Mouse (Mus musculus): ENCODE measurements around the gene Mdh1b. TPM values are rescaled to one million over a fixed set of nuclear protein-coding genes. Genes with fewer than 3 reads are reported as not detected.

Gene Mdh1b
- polyA plus RNA-seq (2014; fragmentation: Nextera tagmentation; extraction: Ambion mirVana) = not detected in 2 replicates

- peak; percentile 82 for ATAC-seq (replicated peaks; ENCODE audit: insufficient number of reproducible peaks, low FRiP score, low TSS enrichment)
- Histone ChIP-seq H3K4me1 (ENCODE audit: control insufficient read depth, insufficient read depth, low read length) (peaks cover 4% of the 10 kb centered on the region), H3K27ac (ENCODE audit: low read depth, low read length) (no peak within 1 kb of the TSS), H3K4me2 (peak within 1 kb of the TSS; percentile 72), H3K9me3 (replicated peaks; ENCODE audit: control insufficient read depth, low read length) (no peaks in the 10 kb centered on the region), H3K9ac (ENCODE audit: low read depth, low read length) (peak within 1 kb of the TSS; percentile 80), H3K4me3 (ENCODE audit: low read depth, low read length) (peak within 1 kb of the TSS; percentile 71), H3K36me3 (ENCODE audit: control insufficient read depth, insufficient read depth, low read length) (no peaks in the 10 kb centered on the region), H3K27me3 (ENCODE audit: control insufficient read depth, insufficient read depth, low read length) (no peaks in the 10 kb centered on the region)
- under 1% methylated on average over 31 of the region's 31 CpGs for WGBS (ENCODE audit: insufficient replicate concordance)
These were observed at the start of gene Mdh1b, which contains the start of gene Fastkd2 for GRCm38 (mm10) chr1:63730240-63730771. Gene Mdh1b, minus strand, starts transcription at chr1:63730318. Gene Fastkd2, plus strand, starts transcription at chr1:63730614.

- H3K4me2 ChIP-seq = no peak overlapping the region
- H3K4me1 ChIP-seq (ENCODE audit: control insufficient read depth, insufficient read depth, low read length) = no peaks in the 10 kb centered on the region
- ATAC-seq (replicated peaks; ENCODE audit: insufficient number of reproducible peaks, low FRiP score, low TSS enrichment) = no peak
These were observed 46.9 kb upstream of the Mdh1b start for GRCm38 (mm10) chr1:63776902-63777630.

DNA sequence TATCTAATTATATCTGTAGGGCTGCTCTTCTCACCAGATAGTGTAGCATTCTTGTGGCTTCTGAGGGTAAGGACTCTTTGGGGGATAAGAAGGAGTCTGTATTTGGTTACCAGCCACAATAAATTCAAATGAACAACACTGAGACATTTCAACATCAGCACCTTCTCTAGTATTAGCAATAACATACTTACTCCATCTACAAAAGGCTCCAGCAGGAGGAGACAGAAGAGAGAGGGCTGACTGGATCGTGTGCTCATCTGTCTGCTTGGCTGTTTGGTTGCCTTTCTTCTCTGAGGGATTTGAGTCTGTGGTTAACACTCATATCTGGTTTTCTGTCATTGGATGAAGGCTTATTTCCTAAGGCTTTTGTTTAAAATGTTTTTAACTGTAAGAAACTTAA lies 46.3 kb upstream of the Mdh1b start:
- Histone ChIP-seq H3K27ac (ENCODE audit: low read depth, low read length) (no peak overlapping the region), H3K4me3 (ENCODE audit: low read depth, low read length) (no peak overlapping the region), H3K4me1 (ENCODE audit: control insufficient read depth, insufficient read depth, low read length) (no peaks in the 10 kb centered on the region), H3K9ac (ENCODE audit: low read depth, low read length) (no peak overlapping the region), H3K27me3 (ENCODE audit: control insufficient read depth, insufficient read depth, low read length) (no peaks in the 10 kb centered on the region), H3K4me2 (no peak overlapping the region), H3K36me3 (ENCODE audit: control insufficient read depth, insufficient read depth, low read length) (no peaks in the 10 kb centered on the region), H3K9me3 (replicated peaks; ENCODE audit: control insufficient read depth, low read length) (no peaks in the 10 kb centered on the region)
- no peak for ATAC-seq (replicated peaks; ENCODE audit: insufficient number of reproducible peaks, low FRiP score, low TSS enrichment)
- 48% methylated on average over 1 of the region's 1 CpGs for WGBS (ENCODE audit: insufficient replicate concordance)

More at GRCm38 (mm10) chr1:63776902-63777630, 46.9 kb upstream of the Mdh1b start:
- H3K9me3 ChIP-seq (replicated peaks; ENCODE audit: control insufficient read depth, low read length) = no peaks in the 10 kb centered on the region
- H3K9ac ChIP-seq (ENCODE audit: low read depth, low read length) = no peak overlapping the region
- H3K27ac ChIP-seq (ENCODE audit: low read depth, low read length) = no peak overlapping the region
- no peak overlapping the region for H3K4me3 ChIP-seq (ENCODE audit: low read depth, low read length)
- H3K36me3 ChIP-seq (ENCODE audit: control insufficient read depth, insufficient read depth, low read length) = no peaks in the 10 kb centered on the region
- H3K27me3 ChIP-seq (ENCODE audit: control insufficient read depth, insufficient read depth, low read length) = no peaks in the 10 kb centered on the region
- 46% methylated on average over 4 of the region's 4 CpGs for WGBS (ENCODE audit: insufficient replicate concordance)

GRCm38 (mm10) chr1:63770309-63770708 lies 40.2 kb upstream of the Mdh1b start:
- ATAC-seq (replicated peaks; ENCODE audit: insufficient number of reproducible peaks, low FRiP score, low TSS enrichment) = no peak
- no peaks in the 10 kb centered on the region; the same call in 1 of the 2 replicates for H3K4me1 ChIP-seq (ENCODE audit: control insufficient read depth, insufficient read depth, low read length)
- H3K36me3 ChIP-seq (ENCODE audit: control insufficient read depth, insufficient read depth, low read length) = no peaks in the 10 kb centered on the region
- no peak overlapping the region for H3K4me3 ChIP-seq (ENCODE audit: low read depth, low read length)
- H3K9me3 ChIP-seq (replicated peaks; ENCODE audit: control insufficient read depth, low read length) = no peaks in the 10 kb centered on the region
- H3K9ac ChIP-seq (ENCODE audit: low read depth, low read length) = no peak overlapping the region
- no peak overlapping the region for H3K4me2 ChIP-seq
- WGBS (ENCODE audit: insufficient replicate concordance) = 88% methylated on average over 7 of the region's 7 CpGs
- no peaks in the 10 kb centered on the region for H3K27me3 ChIP-seq (ENCODE audit: control insufficient read depth, insufficient read depth, low read length)
- H3K27ac ChIP-seq (ENCODE audit: low read depth, low read length) = no peak overlapping the region

- no peaks in the 10 kb centered on the region for H3K36me3 ChIP-seq (ENCODE audit: control insufficient read depth, insufficient read depth, low read length)
- no peak within 1 kb of the TSS for H3K4me3 ChIP-seq (ENCODE audit: low read depth, low read length)
- no peak within 1 kb of the TSS for H3K9ac ChIP-seq (ENCODE audit: low read depth, low read length)
- no peak within 1 kb of the TSS for H3K4me2 ChIP-seq
- H3K27me3 ChIP-seq (ENCODE audit: control insufficient read depth, insufficient read depth, low read length) = no peaks in the 10 kb centered on the region
- 81% methylated on average over 5 of the region's 5 CpGs for WGBS (ENCODE audit: insufficient replicate concordance)
- H3K4me1 ChIP-seq (ENCODE audit: control insufficient read depth, insufficient read depth, low read length) = no peaks in the 10 kb centered on the region; the same call in 1 of the 2 replicates
- no peak for ATAC-seq (replicated peaks; ENCODE audit: insufficient number of reproducible peaks, low FRiP score, low TSS enrichment)
- H3K9me3 ChIP-seq (replicated peaks; ENCODE audit: control insufficient read depth, low read length) = no peaks in the 10 kb centered on the region
- no peak within 1 kb of the TSS for H3K27ac ChIP-seq (ENCODE audit: low read depth, low read length)
These were observed 39.0 kb upstream of the Mdh1b start, which contains the start of gene 4933402D24Rik for GRCm38 (mm10) chr1:63769167-63769566. Gene 4933402D24Rik, minus strand, starts transcription at chr1:63769267.

DNA sequence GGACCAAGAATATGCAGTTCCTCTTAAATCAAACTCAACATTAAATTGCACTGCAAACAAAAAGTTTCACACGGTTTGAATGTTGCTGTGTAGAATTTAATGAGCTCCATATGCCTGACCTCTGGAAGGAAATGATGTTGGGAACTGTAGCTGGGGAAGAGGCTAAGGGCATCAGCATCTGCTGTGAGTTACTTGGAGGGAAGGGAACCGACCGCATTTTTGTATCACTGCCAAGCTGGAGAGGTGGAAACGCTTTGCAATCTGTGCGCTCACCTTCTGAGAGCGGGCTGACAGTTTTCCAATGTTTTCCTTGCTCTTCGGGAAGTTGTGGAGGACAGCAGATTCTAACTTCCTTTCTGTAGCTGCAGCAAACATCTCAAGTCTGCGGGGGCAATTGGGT lies 38.0 kb upstream of the Mdh1b start:
- Histone ChIP-seq H3K9me3 (replicated peaks; ENCODE audit: control insufficient read depth, low read length) (no peaks in the 10 kb centered on the region), H3K4me2 (no peak overlapping the region), H3K27me3 (ENCODE audit: control insufficient read depth, insufficient read depth, low read length) (no peaks in the 10 kb centered on the region), H3K9ac (ENCODE audit: low read depth, low read length) (no peak overlapping the region), H3K36me3 (ENCODE audit: control insufficient read depth, insufficient read depth, low read length) (no peaks in the 10 kb centered on the region), H3K27ac (ENCODE audit: low read depth, low read length) (no peak overlapping the region), H3K4me3 (ENCODE audit: low read depth, low read length) (no peak overlapping the region), H3K4me1 (ENCODE audit: control insufficient read depth, insufficient read depth, low read length) (no peaks in the 10 kb centered on the region; the same call in 1 of the 2 replicates)
- 63% methylated on average over 8 of the region's 8 CpGs for WGBS (ENCODE audit: insufficient replicate concordance)
- ATAC-seq (replicated peaks; ENCODE audit: insufficient number of reproducible peaks, low FRiP score, low TSS enrichment) = no peak

DNA sequence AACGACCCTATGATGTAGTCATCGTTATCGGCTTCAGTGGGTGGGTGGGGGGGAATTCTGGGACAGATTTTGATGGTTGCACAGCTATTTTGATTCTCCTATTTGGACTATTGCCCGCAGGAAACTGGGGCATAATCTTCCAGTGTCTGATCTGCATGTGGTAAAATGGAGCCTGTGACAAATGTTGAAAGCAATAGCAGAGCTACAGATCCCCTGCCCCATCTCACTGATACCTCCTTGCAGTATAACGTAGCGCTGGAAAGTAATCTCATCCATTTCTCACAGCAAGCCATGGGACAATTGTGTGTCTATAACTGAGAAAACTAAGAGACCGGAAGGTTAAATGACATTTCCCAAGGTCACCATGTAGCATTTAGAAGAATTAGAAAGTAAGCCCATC lies 34.3 kb upstream of the Mdh1b start:
- WGBS (ENCODE audit: insufficient replicate concordance) = 80% methylated on average over 7 of the region's 7 CpGs
- Histone ChIP-seq H3K4me2 (no peak overlapping the region), H3K4me3 (ENCODE audit: low read depth, low read length) (no peak overlapping the region), H3K36me3 (ENCODE audit: control insufficient read depth, insufficient read depth, low read length) (no peaks in the 10 kb centered on the region), H3K9me3 (replicated peaks; ENCODE audit: control insufficient read depth, low read length) (no peaks in the 10 kb centered on the region), H3K27me3 (ENCODE audit: control insufficient read depth, insufficient read depth, low read length) (no peaks in the 10 kb centered on the region), H3K9ac (ENCODE audit: low read depth, low read length) (no peak overlapping the region), H3K27ac (ENCODE audit: low read depth, low read length) (no peak overlapping the region), H3K4me1 (ENCODE audit: control insufficient read depth, insufficient read depth, low read length) (no peaks in the 10 kb centered on the region; the same call in 1 of the 2 replicates)
- ATAC-seq (replicated peaks; ENCODE audit: insufficient number of reproducible peaks, low FRiP score, low TSS enrichment) = no peak

GRCm38 (mm10) chr1:63763881-63764386 lies 33.8 kb upstream of the Mdh1b start:
- Histone ChIP-seq H3K4me3 (ENCODE audit: low read depth, low read length) (no peak overlapping the region), H3K27me3 (ENCODE audit: control insufficient read depth, insufficient read depth, low read length) (no peaks in the 10 kb centered on the region), H3K9me3 (replicated peaks; ENCODE audit: control insufficient read depth, low read length) (no peaks in the 10 kb centered on the region), H3K4me1 (ENCODE audit: control insufficient read depth, insufficient read depth, low read length) (no peaks in the 10 kb centered on the region; the same call in 1 of the 2 replicates), H3K36me3 (ENCODE audit: control insufficient read depth, insufficient read depth, low read length) (no peaks in the 10 kb centered on the region), H3K4me2 (no peak overlapping the region), H3K27ac (ENCODE audit: low read depth, low read length) (no peak overlapping the region), H3K9ac (ENCODE audit: low read depth, low read length) (no peak overlapping the region)
- ATAC-seq (replicated peaks; ENCODE audit: insufficient number of reproducible peaks, low FRiP score, low TSS enrichment) = no peak
- 58% methylated on average over 7 of the region's 7 CpGs for WGBS (ENCODE audit: insufficient replicate concordance)

Measured in heart, embryonic 11.5 days (tissue).